Mouse (Mus musculus) limb, embryonic 15.5 days (tissue): ENCODE results near the gene Gipc3. TPM values are rescaled to one million over a fixed set of nuclear protein-coding genes. Genes with fewer than 3 reads are reported as not detected.

Source experiments
- ATAC-seq: fragments of 200-750 bp; cut with Nextera tagmentation; 2 replicates; pipeline ENCODE4 v1.8.0; 2017; ENCODE audit warnings: low read depth, moderate TSS enrichment; ENCODE audit not compliant: insufficient number of reproducible peaks, low FRiP score, low TSS enrichment
- H3K27ac ChIP-seq: fragments of 300-500 bp; sonication (generic); 2 replicates; pipeline ENCODE4 v1.5.1; 2015; ENCODE audit warnings: moderate library complexity, mild to moderate bottlenecking, inconsistent platforms
- H3K27me3 ChIP-seq: fragments of 300-500 bp; sonication (generic); 2 replicates; pipeline ENCODE4 v1.6.1; 2015; ENCODE audit warnings: inconsistent platforms
- H3K36me3 ChIP-seq: fragments of 300-500 bp; sonication (generic); 2 replicates; pipeline ENCODE4 v1.6.1; 2015; ENCODE audit warnings: inconsistent platforms
- H3K4me1 ChIP-seq: fragments of 300-500 bp; sonication (generic); 2 replicates; pipeline ENCODE4 v1.6.1; 2015; ENCODE audit warnings: inconsistent platforms
- H3K4me2 ChIP-seq: fragments of 300-500 bp; sonication (generic); 2 replicates; pipeline ENCODE4 v1.6.1; 2015; ENCODE audit warnings: mild to moderate bottlenecking, inconsistent platforms
- H3K4me3 ChIP-seq: fragments of 300-500 bp; sonication (generic); 2 replicates; pipeline ENCODE4 v1.5.1; 2015; ENCODE audit warnings: mild to moderate bottlenecking, inconsistent platforms
- H3K9ac ChIP-seq: fragments of 300-500 bp; sonication (generic); 2 replicates; pipeline ENCODE4 v1.6.1; 2015; ENCODE audit warnings: inconsistent platforms
- H3K9me3 ChIP-seq: fragments of 300-500 bp; sonication (generic); 2 replicates; pipeline ENCODE4 v1.6.1; 2016; ENCODE audit warnings: inconsistent platforms
- WGBS: fragments of 180-500 bp; shearing (Covaris S2); methylation state at CpG from one replicate; pipeline ENCODE4 v1.1.7; 2015; 5-methylcytosine and 5-hydroxymethylcytosine counted together
- polyA plus RNA-seq: library from polyadenylated mRNA; unstranded; fragments of >200 nt; fragmentation: Nextera tagmentation; extraction: Ambion mirVana; gene quantifications from 2 replicates; pipeline ENCODE4 v1.2.1, GENCODE M21; 2015

Gipc3 gene
- 0.04 and 0.07 TPM in 2 replicates for polyA plus RNA-seq

DNA sequence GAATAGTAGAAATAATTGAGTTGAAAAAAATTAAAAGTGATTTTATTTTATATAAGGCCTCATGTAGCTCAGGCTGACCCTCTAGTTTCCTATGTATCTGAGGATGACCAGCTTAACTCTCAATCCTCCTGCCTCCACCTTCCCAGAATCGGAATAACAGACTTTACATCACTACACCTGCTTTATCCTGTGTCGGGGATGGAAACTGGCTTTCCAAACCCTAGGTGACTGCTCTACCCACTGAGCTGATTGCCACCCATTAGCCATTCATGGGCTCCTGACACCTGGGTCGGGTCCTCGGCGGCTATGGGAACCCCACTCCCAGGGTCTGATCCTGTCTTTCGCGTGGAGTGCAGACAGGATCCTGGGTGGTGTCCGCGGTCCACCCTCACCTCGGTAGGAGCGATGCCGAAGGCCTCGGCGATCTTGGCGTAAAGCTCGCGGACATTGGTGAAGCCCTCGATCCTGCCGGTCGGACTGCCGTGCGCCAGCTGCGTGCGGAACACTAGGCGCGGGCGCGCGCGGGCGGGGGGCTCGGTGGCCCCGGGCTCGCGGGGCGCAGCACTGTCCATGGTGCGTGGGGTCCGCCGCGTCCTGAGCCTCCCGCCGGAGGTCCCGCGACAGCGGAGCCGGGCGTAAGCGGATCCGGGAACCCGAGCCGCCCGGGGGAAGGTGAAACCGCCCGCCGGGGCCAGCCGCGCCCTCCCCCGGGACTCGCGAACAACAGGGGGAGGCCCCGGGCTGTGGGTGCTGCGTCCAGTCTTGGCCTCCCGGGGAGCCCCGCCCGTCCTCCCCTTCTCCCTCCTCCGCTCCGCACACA is at the start of gene Gipc3:
Gene Gipc3 (minus strand): TSS at position 581 of the 820 bp plus-strand sequence.
- 5% methylated on average over 57 of the region's 67 CpGs for WGBS
- Histone ChIP-seq H3K4me3 (peak within 1 kb of the TSS; percentile 41), H3K9me3 (no peaks in the 10 kb centered on the region), H3K4me1 (peaks cover 27% of the 10 kb centered on the region), H3K4me2 (peak within 1 kb of the TSS; percentile 82), H3K36me3 (peaks cover 11% of the 10 kb centered on the region), H3K27ac (no peak within 1 kb of the TSS), H3K9ac (peak within 1 kb of the TSS; percentile 55), H3K27me3 (peaks cover 57% of the 10 kb centered on the region)
- ATAC-seq, result no peak

DNA sequence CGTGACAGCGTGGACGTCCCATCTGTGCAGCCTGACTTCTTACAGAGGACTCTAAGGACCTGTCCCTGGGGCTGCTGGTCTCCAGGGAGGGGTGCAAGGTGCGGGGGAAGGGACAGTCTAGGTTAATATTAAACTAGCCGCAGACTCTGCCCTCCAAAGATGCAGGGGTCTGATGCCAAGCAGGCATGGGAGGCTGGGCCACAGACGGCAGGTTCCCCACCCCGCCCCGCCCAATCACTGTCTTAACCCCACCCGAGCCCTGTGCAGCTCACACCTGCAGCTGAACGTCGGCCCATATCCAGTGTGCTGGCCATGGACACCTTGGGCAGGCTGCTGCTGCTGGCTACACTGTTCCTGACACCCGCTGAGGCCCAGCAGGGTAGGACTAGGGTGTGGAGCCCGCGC is 49.7 kb upstream of the Gipc3 start, which contains the start of gene Smim24:
Gene Smim24 (plus strand): TSS at position 271 of the 405 bp plus-strand sequence.
- peak within 1 kb of the TSS; percentile 29 for H3K4me3 ChIP-seq
- peak within 1 kb of the TSS; percentile 55 for H3K4me2 ChIP-seq
- no peaks in the 10 kb centered on the region for H3K9me3 ChIP-seq
- 60% methylated on average over 14 of the region's 14 CpGs for WGBS
- peaks cover 48% of the 10 kb centered on the region for H3K4me1 ChIP-seq
- no peaks in the 10 kb centered on the region for H3K27me3 ChIP-seq
- H3K27ac ChIP-seq, result peak within 1 kb of the TSS; percentile 74
- peaks cover 35% of the 10 kb centered on the region for H3K36me3 ChIP-seq
- H3K9ac ChIP-seq, result peak within 1 kb of the TSS; percentile 33; the same call in 1 of the 2 replicates
- no peak for ATAC-seq

DNA sequence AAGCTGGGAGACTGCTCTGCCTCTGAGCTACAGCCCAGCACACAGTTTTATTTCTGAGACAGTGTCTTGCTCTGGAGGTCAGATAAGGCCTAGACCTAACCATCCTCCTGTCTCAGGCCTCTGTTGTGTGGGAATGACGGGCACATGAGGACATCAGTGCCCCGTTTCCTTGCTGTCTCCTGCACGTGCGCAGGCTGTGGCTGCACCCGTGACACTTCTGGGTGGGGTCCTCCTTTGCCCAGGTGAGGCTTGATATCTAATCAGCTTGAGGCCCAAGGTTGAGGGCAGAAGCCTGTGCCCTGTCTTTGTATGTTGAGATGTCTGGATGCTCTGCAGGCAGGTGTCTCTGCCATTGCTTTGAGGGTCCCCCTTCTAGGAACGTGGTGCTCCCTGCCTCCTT is 49.2 kb upstream of the Gipc3 start:
- ATAC-seq, result no peak
- Histone ChIP-seq H3K27ac (no peak overlapping the region), H3K4me1 (peaks cover 43% of the 10 kb centered on the region), H3K27me3 (no peaks in the 10 kb centered on the region), H3K9ac (no peak overlapping the region), H3K4me3 (no peak overlapping the region), H3K36me3 (peaks cover 35% of the 10 kb centered on the region), H3K4me2 (no peak overlapping the region), H3K9me3 (no peaks in the 10 kb centered on the region)
- 88% methylated on average over 6 of the region's 6 CpGs for WGBS

DNA sequence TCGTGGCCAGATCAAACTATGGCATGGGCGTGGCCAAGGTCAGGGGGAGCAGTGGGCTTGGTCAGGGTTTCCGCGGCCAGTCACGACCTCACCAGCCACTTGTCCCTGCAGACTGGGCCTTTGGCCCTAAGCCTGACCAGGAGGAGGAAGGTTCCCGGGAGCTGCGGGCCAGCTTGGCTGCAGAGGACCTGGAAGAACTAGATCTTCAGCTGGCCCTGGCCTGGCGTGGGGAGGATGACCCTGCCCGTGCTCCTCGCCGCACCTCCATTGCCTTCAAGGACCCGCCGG is 47.6 kb upstream of the Gipc3 start:
- H3K9ac ChIP-seq, result no peak overlapping the region
- 89% methylated on average over 13 of the region's 13 CpGs for WGBS
- no peak overlapping the region for H3K27ac ChIP-seq
- peaks cover 44% of the 10 kb centered on the region for H3K36me3 ChIP-seq
- H3K4me1 ChIP-seq, result peaks cover 40% of the 10 kb centered on the region
- no peak overlapping the region for H3K4me3 ChIP-seq
- no peak overlapping the region for H3K4me2 ChIP-seq
- ATAC-seq, result no peak
- no peaks in the 10 kb centered on the region for H3K27me3 ChIP-seq
- H3K9me3 ChIP-seq, result no peaks in the 10 kb centered on the region

DNA sequence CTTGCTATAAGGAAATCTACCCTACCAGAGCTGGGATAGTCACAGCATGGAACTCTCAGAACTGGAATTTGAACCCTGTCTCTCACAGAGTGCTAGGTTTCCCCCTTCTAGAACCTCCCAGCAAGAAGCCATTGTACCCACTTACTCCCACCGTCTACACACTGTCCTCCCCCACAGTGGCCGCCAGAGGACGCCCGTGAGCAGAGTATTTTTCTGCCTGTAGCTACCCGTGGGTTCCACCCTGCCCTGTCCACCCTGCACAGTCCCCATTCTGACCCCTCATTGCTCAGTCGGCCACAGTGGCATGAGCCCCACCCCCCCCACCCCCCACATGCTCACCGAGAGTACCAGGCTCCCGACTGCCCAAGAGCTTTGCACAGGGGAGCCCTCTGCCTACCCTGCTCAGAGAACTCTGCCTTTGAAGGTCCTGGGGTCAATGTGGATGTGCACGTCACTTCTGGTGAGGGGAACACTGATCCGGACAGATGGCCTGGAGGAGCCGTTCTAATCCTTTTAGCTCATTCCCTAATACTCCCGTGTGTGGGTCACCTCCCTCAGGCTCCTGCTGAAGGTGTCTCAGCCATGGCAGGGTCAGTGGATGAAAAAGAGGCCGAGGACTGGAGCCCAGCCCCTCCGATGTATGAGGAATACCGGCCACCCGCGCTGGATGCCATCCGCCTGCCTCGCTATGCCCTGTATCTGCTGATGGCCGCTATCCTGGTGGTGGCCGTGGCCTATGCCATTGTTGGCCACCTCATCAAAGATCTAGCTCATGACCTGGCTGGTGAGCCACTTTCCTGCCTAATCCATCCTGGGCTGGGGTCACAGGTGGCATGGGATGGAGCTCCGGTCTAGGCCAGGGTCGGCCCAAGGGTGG is 47.0 kb upstream of the Gipc3 start:
- H3K4me1 ChIP-seq, result peaks cover 43% of the 10 kb centered on the region
- H3K4me3 ChIP-seq, result no peak overlapping the region
- H3K27me3 ChIP-seq, result no peaks in the 10 kb centered on the region
- 0 out of 2 replicates have a peak, but pooled peaks have one; percentile 31 for ATAC-seq
- peaks cover 44% of the 10 kb centered on the region for H3K36me3 ChIP-seq
- no peak overlapping the region for H3K9ac ChIP-seq
- no peak overlapping the region for H3K4me2 ChIP-seq
- 61% methylated on average over 23 of the region's 23 CpGs for WGBS
- no peak overlapping the region for H3K27ac ChIP-seq
- H3K9me3 ChIP-seq, result no peaks in the 10 kb centered on the region

DNA sequence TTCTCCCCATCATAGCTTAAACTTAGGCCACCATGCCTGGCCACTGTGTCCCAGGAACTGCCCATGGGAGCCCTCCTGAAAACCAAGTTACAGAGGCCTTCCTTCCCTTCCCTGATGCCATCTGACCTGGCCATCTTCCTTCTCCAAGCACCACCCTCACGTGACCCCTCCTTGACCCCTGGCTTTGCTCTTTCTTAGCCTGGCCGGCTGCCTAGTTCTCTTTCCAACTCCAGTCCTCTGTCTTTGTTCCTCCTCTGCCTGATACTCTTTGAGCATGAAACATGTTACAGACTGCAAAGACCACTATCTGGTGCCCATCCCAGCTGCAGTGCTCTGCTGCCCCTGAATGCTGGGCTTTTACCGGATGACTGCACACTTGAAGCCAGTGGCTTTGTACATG is 46.3 kb upstream of the Gipc3 start:
- Histone ChIP-seq H3K36me3 (peaks cover 44% of the 10 kb centered on the region), H3K27me3 (no peaks in the 10 kb centered on the region), H3K9ac (no peak overlapping the region), H3K9me3 (no peaks in the 10 kb centered on the region), H3K27ac (no peak overlapping the region), H3K4me2 (no peak overlapping the region), H3K4me1 (peaks cover 42% of the 10 kb centered on the region), H3K4me3 (no peak overlapping the region)
- WGBS, result 59% methylated on average over 3 of the region's 3 CpGs
- ATAC-seq, result no peak

DNA sequence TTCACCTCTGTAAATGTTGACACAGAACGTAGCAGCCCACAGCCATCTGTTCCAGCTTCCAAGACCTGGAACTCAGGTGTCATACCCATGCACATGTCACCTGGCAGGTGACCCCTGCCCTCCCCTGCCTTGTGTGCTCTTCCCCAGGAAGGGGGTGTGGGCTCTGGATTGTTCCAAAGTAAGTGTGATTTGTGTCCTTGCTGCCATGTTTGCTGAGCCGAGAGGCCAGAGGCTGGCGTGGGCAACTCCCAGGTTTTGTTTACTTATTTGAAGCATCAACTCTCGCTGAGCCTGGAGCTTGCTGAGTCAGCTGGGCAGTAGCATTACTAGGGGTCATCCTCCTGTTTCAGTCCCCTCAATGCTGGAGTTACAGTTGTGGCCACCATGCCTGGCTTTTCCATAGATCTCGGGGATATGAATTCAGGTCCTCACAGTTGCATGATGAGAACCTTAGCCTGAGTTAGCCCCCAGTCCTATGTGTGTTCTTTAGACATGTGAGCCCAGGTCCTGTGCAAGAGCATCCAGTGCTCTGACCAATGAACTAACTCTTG is 45.5 kb upstream of the Gipc3 start, which contains the start of gene Gm48552:
Gene Gm48552 (plus strand): TSS at position 501 of the 551 bp plus-strand sequence.
- no peak within 1 kb of the TSS for H3K9ac ChIP-seq
- no peak for ATAC-seq

DNA sequence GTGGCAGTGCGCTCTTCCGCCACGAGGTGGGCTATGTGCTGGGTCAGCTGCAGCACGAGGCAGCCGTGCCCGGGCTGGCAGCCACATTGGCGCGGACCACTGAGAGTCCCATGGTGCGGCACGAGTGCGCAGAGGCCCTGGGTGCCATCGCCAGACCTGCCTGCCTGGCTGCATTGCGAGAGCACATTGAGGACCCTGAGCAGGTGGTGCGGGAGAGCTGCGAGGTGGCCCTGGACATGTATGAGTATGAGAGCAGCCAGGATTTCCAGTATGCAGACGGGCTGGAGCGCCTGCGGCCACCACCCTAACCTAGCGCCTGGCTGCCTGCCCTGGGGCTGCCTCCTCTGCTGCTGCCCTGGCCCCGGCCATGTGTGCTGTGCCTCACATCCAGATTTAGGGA is 44.6 kb upstream of the Gipc3 start:
- Histone ChIP-seq H3K27ac (no peak overlapping the region), H3K36me3 (peaks cover 44% of the 10 kb centered on the region), H3K27me3 (no peaks in the 10 kb centered on the region), H3K4me2 (no peak overlapping the region), H3K9me3 (no peaks in the 10 kb centered on the region), H3K4me1 (peaks cover 27% of the 10 kb centered on the region), H3K9ac (no peak overlapping the region), H3K4me3 (no peak overlapping the region)
- no peak for ATAC-seq
- WGBS, result 92% methylated on average over 20 of the region's 20 CpGs

More for the DNA sequence above, 45.5 kb upstream of the Gipc3 start, which contains the start of gene Gm48552:
- Histone ChIP-seq H3K4me3 (no peak within 1 kb of the TSS), H3K9me3 (no peaks in the 10 kb centered on the region), H3K4me2 (no peak within 1 kb of the TSS), H3K4me1 (peaks cover 36% of the 10 kb centered on the region), H3K27ac (no peak within 1 kb of the TSS), H3K36me3 (peaks cover 44% of the 10 kb centered on the region), H3K27me3 (no peaks in the 10 kb centered on the region)
- 87% methylated on average over 5 of the region's 5 CpGs for WGBS

DNA sequence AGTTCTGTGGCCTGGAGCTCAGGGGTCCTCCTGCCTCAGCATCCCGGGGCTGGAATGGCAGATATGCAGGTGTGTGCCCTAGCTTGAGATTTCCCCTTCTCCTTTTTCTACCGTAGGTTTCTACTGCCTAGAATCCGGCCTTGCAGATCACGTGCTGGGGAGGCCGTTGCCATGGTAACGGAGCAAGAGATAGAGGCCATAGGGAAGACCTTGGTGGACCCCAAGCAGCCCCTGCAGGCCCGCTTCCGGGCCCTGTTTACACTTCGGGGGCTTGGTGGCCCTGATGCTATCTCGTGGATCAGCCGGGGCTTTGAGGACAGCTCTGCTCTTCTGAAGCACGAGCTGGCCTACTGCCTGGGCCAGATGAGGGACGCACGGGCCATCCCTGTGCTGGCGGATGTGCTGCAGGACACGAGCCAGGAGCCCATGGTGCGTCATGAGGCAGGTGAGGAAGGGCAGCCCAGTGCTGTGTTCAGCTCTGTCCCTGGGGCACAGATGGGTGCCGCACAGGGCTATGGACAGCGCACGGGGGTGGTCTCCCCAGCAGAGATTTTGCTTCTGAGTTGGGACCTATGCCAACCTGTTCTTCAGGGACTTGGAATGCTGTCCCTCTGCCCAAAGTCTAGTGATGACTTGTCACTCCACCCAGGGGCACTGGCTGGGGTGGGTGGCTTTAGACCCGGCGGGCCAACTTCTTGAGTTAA is 42.7 kb upstream of the Gipc3 start:
- H3K36me3 ChIP-seq, result peaks cover 37% of the 10 kb centered on the region
- H3K4me1 ChIP-seq, result peaks cover 25% of the 10 kb centered on the region
- peak overlapping the region; percentile 76 for H3K4me3 ChIP-seq
- no peak for ATAC-seq
- H3K9ac ChIP-seq, result no peak overlapping the region
- no peaks in the 10 kb centered on the region for H3K27me3 ChIP-seq
- H3K9me3 ChIP-seq, result no peaks in the 10 kb centered on the region
- WGBS, result 86% methylated on average over 22 of the region's 22 CpGs
- no peak overlapping the region for H3K27ac ChIP-seq
- H3K4me2 ChIP-seq, result peak overlapping the region; percentile 63

DNA sequence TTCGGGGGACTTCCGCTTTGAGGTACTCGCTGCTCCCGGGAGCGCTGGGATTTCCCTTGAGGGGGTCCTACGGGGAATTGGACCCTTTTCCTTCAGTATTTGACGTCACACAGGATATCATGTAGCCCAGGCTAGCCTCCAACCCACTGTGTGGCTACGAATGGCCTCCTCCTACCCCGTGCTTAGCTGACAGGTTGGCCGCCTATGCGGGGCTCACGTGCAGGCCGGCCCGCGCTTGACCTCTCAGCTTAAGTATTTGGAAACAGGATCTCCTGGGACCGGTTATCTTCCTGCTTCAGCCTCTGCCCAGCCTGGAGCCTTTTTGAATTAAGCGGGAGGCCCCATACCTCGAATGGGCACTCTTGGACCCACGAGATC is 41.5 kb upstream of the Gipc3 start:
- peak overlapping the region; percentile 76 for H3K4me3 ChIP-seq
- H3K4me2 ChIP-seq, result peak overlapping the region; percentile 63
- H3K27ac ChIP-seq, result peak overlapping the region; percentile 87
- ATAC-seq, result no peak
- H3K36me3 ChIP-seq, result peaks cover 37% of the 10 kb centered on the region
- no peaks in the 10 kb centered on the region for H3K9me3 ChIP-seq
- peak overlapping the region; percentile 77 for H3K9ac ChIP-seq
- WGBS, result under 1% methylated on average over 19 of the region's 19 CpGs
- no peaks in the 10 kb centered on the region for H3K27me3 ChIP-seq
- peaks cover 21% of the 10 kb centered on the region for H3K4me1 ChIP-seq
